Mouse (Mus musculus): ENCODE data around the gene Sgca. TPM values are rescaled to one million over a fixed set of nuclear protein-coding genes. Genes with fewer than 3 reads are reported as not detected.

The Sgca gene
- total and polyA plus RNA-seq, 2 experiments from 2014 or later: 62.2 to 313 TPM

DNA sequence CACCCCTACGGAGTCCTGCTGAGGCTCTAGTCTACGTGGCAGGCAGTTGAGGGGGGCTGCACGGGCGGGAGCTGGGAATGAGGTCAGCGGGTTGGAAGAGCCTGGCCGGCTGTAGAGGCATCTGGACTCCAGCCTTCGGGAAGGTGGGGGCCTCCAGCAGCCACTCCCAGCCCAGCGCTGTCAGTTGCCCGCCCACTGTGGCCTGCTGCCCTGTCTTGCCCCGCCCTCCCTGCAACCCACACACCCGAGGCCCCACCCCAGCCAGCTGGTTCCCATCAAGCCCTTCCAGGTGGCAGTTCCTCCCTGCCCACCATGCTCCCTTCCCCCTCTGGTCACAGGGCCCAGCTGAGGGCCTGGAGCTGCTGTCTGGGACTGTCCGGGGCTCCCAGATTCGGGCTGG, 47.3 kb downstream of the Sgca start:
- H3K4me2 ChIP-seq (ENCODE audit: low read depth, low read length): peak overlapping the region; percentile 34
- ATAC-seq (ENCODE audit: insufficient read depth, low read depth) (peak; percentile 94), DNase-seq (ENCODE audit: low spot score) (peak; percentile 93)
- no peak overlapping the region for H3K9ac ChIP-seq (replicated peaks; ENCODE audit: low read depth, low read length)
- H3K4me1 ChIP-seq (ENCODE audit: control insufficient read depth, insufficient read depth): peaks cover 18% of the 10 kb centered on the region
- no peaks in the 10 kb centered on the region for H3K9me3 ChIP-seq (replicated peaks; ENCODE audit: control insufficient read depth, low read length)
- TF ChIP-seq CTCF (IDR thresholded peaks at IDR 0.05; ENCODE audit: low read depth): no peak
- no peak for TF ChIP-seq EP300 (IDR thresholded peaks at IDR 0.05; ENCODE audit: low read depth)
- H3K27me3 ChIP-seq (ENCODE audit: control insufficient read depth, insufficient read depth, low read length): peaks cover 10% of the 10 kb centered on the region; the same call in 1 of the 2 replicates
- peak overlapping the region; percentile 67 for H3K27ac ChIP-seq (ENCODE audit: low read depth)
- H3K4me3 ChIP-seq (ENCODE audit: low read depth, low read length): no peak overlapping the region
- WGBS: under 1% methylated on average over 12 of the region's 13 CpGs
- H3K36me3 ChIP-seq (replicated peaks; ENCODE audit: control insufficient read depth, insufficient read depth, low read length): no peaks in the 10 kb centered on the region

GRCm38 (mm10) chr11:94927771-94928291, 48.3 kb downstream of the Sgca start:
- WGBS: 7% methylated on average over 5 of the region's 5 CpGs
- Histone ChIP-seq H3K27ac (ENCODE audit: low read depth) (peak overlapping the region; percentile 67), H3K9me3 (replicated peaks; ENCODE audit: control insufficient read depth, low read length) (no peaks in the 10 kb centered on the region), H3K36me3 (replicated peaks; ENCODE audit: control insufficient read depth, insufficient read depth, low read length) (no peaks in the 10 kb centered on the region), H3K9ac (replicated peaks; ENCODE audit: low read depth, low read length) (no peak overlapping the region), H3K27me3 (ENCODE audit: control insufficient read depth, insufficient read depth, low read length) (peaks cover 2% of the 10 kb centered on the region; the same call in 1 of the 2 replicates), H3K4me3 (ENCODE audit: low read depth, low read length) (no peak overlapping the region), H3K4me1 (ENCODE audit: control insufficient read depth, insufficient read depth) (peaks cover 18% of the 10 kb centered on the region), H3K4me2 (ENCODE audit: low read depth, low read length) (no peak overlapping the region)
- TF ChIP-seq EP300 (IDR thresholded peaks at IDR 0.05; ENCODE audit: low read depth) (no peak), CTCF (IDR thresholded peaks at IDR 0.05; ENCODE audit: low read depth) (no peak)
- DNase-seq (ENCODE audit: low spot score) (no peak), ATAC-seq (ENCODE audit: insufficient read depth, low read depth) (no peak)

GRCm38 (mm10) chr11:94926431-94926830, 49.7 kb downstream of the Sgca start:
- Histone ChIP-seq H3K9me3 (replicated peaks; ENCODE audit: control insufficient read depth, low read length) (no peaks in the 10 kb centered on the region), H3K4me2 (ENCODE audit: low read depth, low read length) (no peak overlapping the region), H3K4me1 (ENCODE audit: control insufficient read depth, insufficient read depth) (peaks cover 18% of the 10 kb centered on the region), H3K36me3 (replicated peaks; ENCODE audit: control insufficient read depth, insufficient read depth, low read length) (no peaks in the 10 kb centered on the region), H3K9ac (replicated peaks; ENCODE audit: low read depth, low read length) (no peak overlapping the region), H3K27me3 (ENCODE audit: control insufficient read depth, insufficient read depth, low read length) (no peaks in the 10 kb centered on the region; the same call in 1 of the 2 replicates), H3K27ac (ENCODE audit: low read depth) (no peak overlapping the region), H3K4me3 (ENCODE audit: low read depth, low read length) (no peak overlapping the region)
- ATAC-seq (ENCODE audit: insufficient read depth, low read depth) (no peak), DNase-seq (ENCODE audit: low spot score) (no peak)
- TF ChIP-seq CTCF (IDR thresholded peaks at IDR 0.05; ENCODE audit: low read depth): no peak
- no peak for TF ChIP-seq EP300 (IDR thresholded peaks at IDR 0.05; ENCODE audit: low read depth)
- WGBS: 68% methylated on average over 11 of the region's 11 CpGs

GRCm38 (mm10) chr11:94924977-94925376, 51.1 kb downstream of the Sgca start:
- H3K4me3 ChIP-seq (ENCODE audit: low read depth, low read length): no peak overlapping the region
- H3K4me2 ChIP-seq (ENCODE audit: low read depth, low read length): no peak overlapping the region
- no peak overlapping the region for H3K9ac ChIP-seq (replicated peaks; ENCODE audit: low read depth, low read length)
- no peak overlapping the region for H3K27ac ChIP-seq (ENCODE audit: low read depth)
- DNase-seq (ENCODE audit: low spot score) (no peak), ATAC-seq (ENCODE audit: insufficient read depth, low read depth) (no peak)
- no peak for TF ChIP-seq CTCF (IDR thresholded peaks at IDR 0.05; ENCODE audit: low read depth)
- H3K9me3 ChIP-seq (replicated peaks; ENCODE audit: control insufficient read depth, low read length): no peaks in the 10 kb centered on the region
- no peaks in the 10 kb centered on the region for H3K36me3 ChIP-seq (replicated peaks; ENCODE audit: control insufficient read depth, insufficient read depth, low read length)
- WGBS: 90% methylated on average over 4 of the region's 4 CpGs
- H3K4me1 ChIP-seq (ENCODE audit: control insufficient read depth, insufficient read depth): peaks cover 18% of the 10 kb centered on the region
- H3K27me3 ChIP-seq (ENCODE audit: control insufficient read depth, insufficient read depth, low read length): no peaks in the 10 kb centered on the region; the same call in 1 of the 2 replicates

- DNase-seq (ENCODE audit: low spot score): no peak
- TF ChIP-seq EP300 (IDR thresholded peaks at IDR 0.05; ENCODE audit: low read depth): no peak
- no peak for TF ChIP-seq CTCF (IDR thresholded peaks at IDR 0.05; ENCODE audit: low read depth)
- Histone ChIP-seq H3K27ac (ENCODE audit: low read depth) (no peak overlapping the region), H3K9me3 (replicated peaks; ENCODE audit: control insufficient read depth, low read length) (no peaks in the 10 kb centered on the region), H3K27me3 (ENCODE audit: control insufficient read depth, insufficient read depth, low read length) (no peaks in the 10 kb centered on the region), H3K4me3 (ENCODE audit: low read depth, low read length) (no peak overlapping the region), H3K36me3 (replicated peaks; ENCODE audit: control insufficient read depth, insufficient read depth, low read length) (no peaks in the 10 kb centered on the region), H3K4me1 (ENCODE audit: control insufficient read depth, insufficient read depth) (peaks cover 9% of the 10 kb centered on the region), H3K4me2 (ENCODE audit: low read depth, low read length) (no peak overlapping the region), H3K9ac (replicated peaks; ENCODE audit: low read depth, low read length) (no peak overlapping the region)
- WGBS: 38% methylated on average over 6 of the region's 6 CpGs
- no peak for ATAC-seq (ENCODE audit: insufficient read depth, low read depth)
These were observed 55.1 kb downstream of the Sgca start for GRCm38 (mm10) chr11:94920996-94921401.

- H3K4me1 ChIP-seq (ENCODE audit: control insufficient read depth, insufficient read depth): peaks cover 10% of the 10 kb centered on the region
- H3K4me2 ChIP-seq (ENCODE audit: low read depth, low read length): no peak overlapping the region
- H3K9me3 ChIP-seq (replicated peaks; ENCODE audit: control insufficient read depth, low read length): no peaks in the 10 kb centered on the region
- TF ChIP-seq CTCF (IDR thresholded peaks at IDR 0.05; ENCODE audit: low read depth): 0 out of 2 replicates have a peak, but pooled peaks have one; percentile 7
- TF ChIP-seq EP300 (IDR thresholded peaks at IDR 0.05; ENCODE audit: low read depth): no peak
- H3K4me3 ChIP-seq (ENCODE audit: low read depth, low read length): no peak overlapping the region
- WGBS: 51% methylated on average over 6 of the region's 6 CpGs
- no peaks in the 10 kb centered on the region for H3K36me3 ChIP-seq (replicated peaks; ENCODE audit: control insufficient read depth, insufficient read depth, low read length)
- no peak overlapping the region for H3K9ac ChIP-seq (replicated peaks; ENCODE audit: low read depth, low read length)
- ATAC-seq (ENCODE audit: insufficient read depth, low read depth) (peak; percentile 70), DNase-seq (ENCODE audit: low spot score) (peak; percentile 69)
- peak overlapping the region; percentile 47; the same call in 1 of the 2 replicates for H3K27ac ChIP-seq (ENCODE audit: low read depth)
- no peaks in the 10 kb centered on the region for H3K27me3 ChIP-seq (ENCODE audit: control insufficient read depth, insufficient read depth, low read length)
These were observed 58.4 kb downstream of the Sgca start for GRCm38 (mm10) chr11:94917717-94918116.

All from heart, postnatal 0 days (tissue).